Mouse (Mus musculus): ENCODE measurements around the gene 4930578C19Rik.
"Not testable (repeated sequence)": the region's sequence is repeated elsewhere in the genome, so short reads cannot be mapped to it uniquely, and the experiment has no call there.

4930578C19Rik gene

DNA sequence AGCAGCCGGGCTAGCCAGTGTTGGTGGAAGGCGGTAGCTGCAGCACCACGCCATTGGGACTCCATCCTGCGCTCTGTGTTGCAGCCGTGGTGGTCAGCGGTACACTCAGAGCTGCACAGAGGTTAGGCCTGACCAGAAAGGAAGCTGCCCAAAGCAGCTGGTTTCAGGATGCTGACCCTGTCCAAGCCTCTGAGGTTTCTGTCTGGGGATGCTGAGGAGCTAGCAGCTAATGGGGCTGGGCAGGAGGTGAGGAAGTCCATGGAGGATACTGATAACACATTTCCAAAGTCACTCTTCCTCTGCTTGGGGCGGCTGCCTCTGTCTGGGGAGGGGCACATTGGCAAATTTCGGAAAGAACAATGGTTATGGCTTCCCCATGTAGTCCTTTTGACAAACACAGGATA, at the start of gene 4930578C19Rik:
TSS of gene 4930578C19Rik (minus strand) at position 200 of the 404 bp plus-strand sequence.
- CTCF ChIA-PET, result interaction anchor here in 1 of 4 experiments (0.5 kb wide), 1 partner anchor 19 kb away, joined by 7 read pairs; no protein-coding TSS in a partner anchor

GRCm38 (mm10) chrX:18467690-18468089, 6.5 kb upstream of the 4930578C19Rik start:
- ChIA-PET POLR2A (no interaction called here), CTCF (no interaction called here)

More for the DNA sequence above, at the start of gene 4930578C19Rik:
- POLR2A ChIA-PET, result no interaction called here

DNA sequence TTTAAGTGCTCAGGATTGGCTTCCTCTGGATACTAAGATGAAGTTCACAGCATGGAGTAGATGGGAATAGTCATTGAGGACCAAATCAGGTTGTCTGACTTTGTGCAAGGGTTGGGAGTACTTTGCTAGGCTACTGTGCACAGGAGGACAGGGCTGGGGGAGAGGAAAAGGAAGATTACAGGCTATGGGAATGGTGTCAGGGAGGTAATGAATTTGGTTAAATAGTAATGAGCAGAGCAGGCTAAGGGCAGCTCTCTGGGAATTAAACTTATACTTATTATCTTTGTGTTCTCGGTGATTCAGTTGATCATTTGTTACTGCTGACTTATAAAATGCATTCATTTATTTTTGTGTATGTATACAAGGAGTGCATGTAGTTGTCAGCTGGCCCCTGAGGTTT, 1.7 kb upstream of the 4930578C19Rik start:
- CTCF ChIA-PET, result no interaction called here
- POLR2A ChIA-PET, result no interaction called here

- ChIA-PET POLR2A (no interaction called here), CTCF (no interaction called here)
Measured at GRCm38 (mm10) chrX:18451559-18451958, 9.6 kb downstream of the 4930578C19Rik start.

DNA sequence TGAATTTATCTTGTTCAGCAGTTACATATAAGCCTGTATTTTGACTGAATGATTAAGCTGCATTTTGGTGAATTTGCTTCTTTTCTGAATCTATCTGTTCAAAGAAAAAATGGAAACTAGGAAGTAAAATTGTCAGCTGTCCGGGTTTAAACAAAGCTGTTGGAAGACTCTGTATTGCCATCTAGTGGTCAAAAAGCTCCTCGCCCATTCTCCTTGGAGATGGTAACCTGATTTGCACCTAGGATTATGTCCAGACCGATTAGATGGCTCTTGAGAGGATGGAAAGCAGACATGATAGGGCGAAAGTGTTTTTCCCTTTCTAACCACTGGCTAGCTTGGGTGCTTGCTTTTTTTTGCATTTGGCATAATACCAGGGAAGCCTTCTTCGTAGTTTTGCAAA, 19.1 kb downstream of the 4930578C19Rik start:
- ChIA-PET CTCF (interaction anchor here in 1 of 4 experiments (0.6 to 0.8 kb wide), 2 partner anchors 19 to 130 kb away, joined by 3 to 7 read pairs; partner anchors contain the start of gene 4930578C19Rik), POLR2A (interaction anchor here in 1 of 4 experiments (0.7 kb wide), 1 partner anchor 1803 kb away, joined by 3 read pairs; no protein-coding TSS in a partner anchor)

GRCm38 (mm10) chrX:18425451-18425850, 35.7 kb downstream of the 4930578C19Rik start:
- ChIA-PET CTCF (no interaction called here), POLR2A (no interaction called here)

- CTCF ChIA-PET, result no interaction called here
- POLR2A ChIA-PET, result no interaction called here
Measured at GRCm38 (mm10) chrX:18423206-18423605, 38.0 kb downstream of the 4930578C19Rik start.

DNA sequence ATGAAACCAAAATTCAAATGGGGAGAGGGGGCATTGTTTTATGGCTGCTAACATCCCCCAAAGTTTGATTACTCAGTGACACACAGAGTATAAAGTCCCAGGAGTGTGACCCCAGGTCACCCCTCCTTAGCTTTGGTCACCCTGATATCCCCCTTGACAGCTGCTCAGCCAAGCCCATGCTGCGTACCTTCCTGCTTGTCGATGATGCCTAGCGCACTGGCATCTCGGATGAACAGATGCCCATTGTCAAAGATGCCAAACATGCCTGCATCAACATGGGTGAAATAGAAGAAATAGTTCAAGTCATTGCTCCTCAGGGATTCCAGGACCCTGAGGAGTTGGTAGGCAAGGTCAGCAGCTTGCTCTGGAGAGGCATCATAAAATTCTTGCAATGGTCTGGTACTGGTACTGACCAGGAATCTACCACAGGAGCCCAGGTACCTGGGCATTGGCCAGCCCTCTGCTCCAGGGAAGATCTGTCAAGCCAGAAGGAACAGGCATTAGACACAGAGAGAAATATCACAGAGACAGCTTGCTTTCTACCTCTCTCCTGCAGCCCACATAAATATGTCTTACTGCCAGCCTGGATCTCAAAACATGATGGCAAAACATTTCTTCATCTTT, 40.9 kb downstream of the 4930578C19Rik start:
- ChIA-PET POLR2A (no interaction called here), CTCF (no interaction called here)

DNA sequence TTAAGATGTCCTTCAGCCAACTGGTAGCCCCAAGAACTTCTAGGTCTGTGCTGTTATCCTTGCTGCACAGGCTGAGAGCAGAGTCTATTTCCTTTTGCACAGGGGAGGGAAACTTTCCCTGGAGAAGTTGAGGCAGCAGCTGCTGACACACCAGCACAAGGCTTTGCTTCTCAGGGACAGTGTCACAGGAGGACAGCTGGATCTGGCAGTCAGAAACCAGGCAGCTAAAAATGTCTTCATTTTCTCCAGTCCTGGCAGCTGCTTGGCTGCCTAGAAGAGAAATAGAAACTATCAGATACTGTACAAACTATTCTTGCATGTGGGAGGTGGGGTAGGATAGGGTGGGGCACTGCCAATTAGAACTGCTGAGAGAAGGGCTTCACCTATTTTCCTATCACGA, 42.2 kb downstream of the 4930578C19Rik start:
- ChIA-PET CTCF (no interaction called here), POLR2A (no interaction called here)

DNA sequence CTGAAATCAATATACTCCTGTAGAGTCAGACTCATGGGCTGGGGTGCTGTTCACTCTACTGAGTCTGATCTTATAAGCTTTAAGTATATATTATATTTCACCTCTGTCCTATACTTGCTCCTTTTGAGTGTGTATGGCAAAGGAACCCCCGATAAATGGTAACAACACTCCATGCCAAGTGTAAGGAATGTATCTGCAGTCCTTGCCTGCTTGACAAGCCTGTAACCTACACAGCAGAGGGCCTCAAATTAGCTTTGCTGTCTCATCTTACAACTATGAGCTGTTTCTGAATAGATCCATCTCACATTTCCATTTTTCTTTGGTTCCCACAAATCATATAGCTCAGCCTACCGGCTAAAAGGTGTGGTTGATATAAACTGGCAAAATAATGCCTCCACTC, 46.6 kb downstream of the 4930578C19Rik start:
- ChIA-PET CTCF (no interaction called here), POLR2A (no interaction called here)

DNA sequence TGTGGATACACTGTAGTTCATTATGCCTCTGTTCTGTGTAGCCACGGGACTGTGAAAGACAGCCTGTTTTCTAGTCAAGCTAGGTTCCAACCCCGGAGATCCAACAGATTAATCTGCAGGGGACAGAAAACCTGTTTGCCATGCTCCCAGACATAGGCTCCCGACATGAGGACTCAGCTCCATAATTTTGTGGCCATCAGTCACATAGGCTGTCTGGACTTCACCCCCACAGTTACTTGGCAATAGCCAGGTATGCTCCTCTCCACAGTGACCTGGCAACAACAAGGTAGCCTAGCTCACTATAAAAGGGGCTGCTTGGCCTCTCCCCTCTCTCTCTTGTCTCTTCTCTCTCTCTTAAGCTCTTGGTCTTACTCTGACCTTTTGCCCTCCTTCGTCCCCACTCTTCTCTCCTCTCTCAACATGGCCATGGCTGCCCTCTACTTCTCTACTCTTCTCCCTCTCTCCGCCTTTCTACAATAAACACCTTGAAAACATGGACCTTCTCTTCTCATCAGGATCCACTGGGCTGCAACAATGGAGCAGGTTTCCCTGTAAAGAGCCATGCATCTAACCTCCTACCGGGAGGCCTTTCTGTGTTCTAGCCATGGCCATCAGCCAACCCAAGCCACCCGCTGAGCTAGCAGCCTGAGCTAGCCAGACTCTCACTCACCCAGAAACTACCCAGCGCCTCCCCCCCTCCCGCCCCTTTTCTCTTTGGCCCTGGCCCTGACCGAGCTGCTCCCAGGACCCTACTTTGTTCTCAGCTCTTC, 49.9 kb downstream of the 4930578C19Rik start:
- POLR2A ChIA-PET, result interaction anchor here in 1 of 4 experiments (0.6 kb wide), 1 partner anchor 42 kb away, joined by 3 read pairs; no protein-coding TSS in a partner anchor
- CTCF ChIA-PET, result interaction anchor here in 1 of 4 experiments (0.7 kb wide), 1 partner anchor 17 kb away, joined by 3 read pairs; no protein-coding TSS in a partner anchor

- ChIA-PET POLR2A (no interaction called here), CTCF (no interaction called here)
Measured at GRCm38 (mm10) chrX:18409598-18409997, 51.6 kb downstream of the 4930578C19Rik start.

- CTCF ChIA-PET, result no interaction called here
- POLR2A ChIA-PET, result no interaction called here
Measured at GRCm38 (mm10) chrX:18402296-18402695, 58.9 kb downstream of the 4930578C19Rik start.

DNA sequence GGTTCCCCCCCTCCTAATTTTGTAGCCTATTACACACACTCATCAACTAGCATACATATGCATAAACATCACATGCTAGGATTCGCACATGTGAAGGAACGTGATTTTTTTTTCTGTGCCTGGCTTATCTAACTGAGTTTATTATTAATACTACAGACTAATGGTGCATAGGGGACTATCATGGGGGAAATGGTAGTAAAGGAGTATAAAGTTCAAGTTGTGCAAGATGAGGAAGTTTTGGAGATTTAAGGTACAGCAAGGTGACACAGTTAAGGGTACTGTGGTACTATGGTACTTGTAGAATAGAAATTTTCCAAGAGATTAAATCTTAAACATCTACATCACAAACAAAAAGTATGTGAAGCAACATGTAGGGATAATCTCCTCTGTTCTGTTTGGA, 64.5 kb downstream of the 4930578C19Rik start:
- ChIA-PET POLR2A (interaction anchor here in 1 of 4 experiments (0.7 kb wide), 1 partner anchor 127 kb away, joined by 3 read pairs; no protein-coding TSS in a partner anchor), CTCF (no interaction called here)

- POLR2A ChIA-PET, CTCF ChIA-PET: not testable (repeated sequence)
Measured at GRCm38 (mm10) chrX:18384181-18384580, 77.0 kb downstream of the 4930578C19Rik start.
